Mouse (Mus musculus) CH12.LX (cell line): ENCODE results near the gene Degs2.

Experiments used
- CHD2 ChIP-seq: IDR thresholded peaks from 2 replicates; pipeline ENCODE4 v1.6.1; 2011; ENCODE audit warnings: low read length, improper control_type of control experiment
- CTCF ChIP-seq, 2 experiments: IDR thresholded peaks in 1 of 2; conservative IDR thresholded peaks in 1 of 2; 2 replicates each; pipeline ENCODE4 v1.5.1; 2011 to 2012; ENCODE audit warnings: low read depth in 2 of 2, low read length in 2 of 2, improper control_type of control experiment in 1 of 2, inconsistent platforms in 1 of 2, mild to moderate bottlenecking in 1 of 2, moderate library complexity in 1 of 2
- EP300 ChIP-seq: IDR thresholded peaks from 2 replicates; pipeline ENCODE4 v1.6.1; 2011; ENCODE audit warnings: low read length, improper control_type of control experiment
- MAFK ChIP-seq: IDR thresholded peaks from 2 replicates; pipeline ENCODE4 v1.6.1; 2011; ENCODE audit warnings: low read length, improper control_type of control experiment; ENCODE audit not compliant: insufficient replicate concordance
- PAX5 ChIP-seq: IDR thresholded peaks from 2 replicates; pipeline ENCODE4 v1.6.1; 2012; ENCODE audit warnings: low read length, inconsistent platforms, mixed read lengths
- POLR2A ChIP-seq: IDR thresholded peaks from 2 replicates; pipeline ENCODE4 v1.6.1; 2011; ENCODE audit warnings: low read depth, mild to moderate bottlenecking, improper control_type of control experiment, low read length
- TBP ChIP-seq: conservative IDR thresholded peaks from 2 replicates; pipeline ENCODE4 v1.6.1; 2011; ENCODE audit warnings: low read depth, low read length, improper control_type of control experiment
- UBTF ChIP-seq: IDR thresholded peaks from 2 replicates; pipeline ENCODE4 v1.6.1; 2012; ENCODE audit warnings: low read depth, mild to moderate bottlenecking, inconsistent platforms, low read length, improper control_type of control experiment, moderate library complexity
- USF1 ChIP-seq: IDR thresholded peaks from 2 replicates; pipeline ENCODE4 v1.6.1; 2014; ENCODE audit warnings: low read depth, mild to moderate bottlenecking, inconsistent platforms, low read length, improper control_type of control experiment
- ZC3H11A ChIP-seq: IDR thresholded peaks from 2 replicates; pipeline ENCODE4 v1.6.1; 2012; ENCODE audit warnings: low read depth, mild to moderate bottlenecking, inconsistent platforms, low read length, improper control_type of control experiment

DNA sequence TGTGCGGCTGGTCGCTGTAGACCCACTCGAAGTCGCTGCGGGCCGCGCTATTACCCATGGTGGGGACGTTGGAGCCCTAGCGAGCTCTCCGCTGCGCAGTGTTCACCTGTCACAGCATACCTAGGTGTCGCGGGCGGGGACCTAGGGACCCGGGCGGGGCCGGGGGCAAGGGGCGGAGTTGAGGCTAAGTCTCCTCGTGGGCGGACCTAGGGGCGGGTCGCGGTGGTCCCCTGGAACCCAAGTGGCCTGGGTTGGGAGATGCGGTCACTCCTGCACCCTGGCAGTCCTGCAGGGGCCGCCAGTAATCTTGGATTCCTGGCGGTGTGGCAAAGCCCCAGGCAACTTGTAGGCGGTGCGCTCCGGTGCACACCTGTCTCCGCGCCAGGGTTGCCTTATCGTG is at the start of gene Degs2:
- TF ChIP-seq USF1 (no peak), MAFK (no peak), CTCF (conservative IDR thresholded peaks at IDR 0.05 in 1 of 2, IDR thresholded peaks at IDR 0.05 in 1 of 2; ENCODE audit: low read depth in 2 of 2, low read length in 2 of 2) (no peak), UBTF (no peak), ZC3H11A (no peak), PAX5 (no peak), TBP (no peak), CHD2 (no peak), POLR2A (no peak), EP300 (no peak)
